Mouse (Mus musculus) C2C12 (cell line): ENCODE data around the gene St6galnac6.

Source experiments
- CTCF ChIP-seq: IDR thresholded peaks from one replicate; pipeline ENCODE4 v1.5.1; 2011; ENCODE audit not compliant: control insufficient read depth, insufficient read depth, insufficient read length
- FOSL1 ChIP-seq: IDR thresholded peaks from one replicate; pipeline ENCODE4 v1.8.0; 2011; ENCODE audit warnings: mild to moderate bottlenecking, low read length; ENCODE audit not compliant: poor library complexity, insufficient read depth, severe bottlenecking
- MAX ChIP-seq: IDR thresholded peaks from one replicate; pipeline ENCODE4 v1.6.1; 2011; ENCODE audit warnings: mild to moderate bottlenecking, control low read depth

GRCm38 (mm10) chr2:32639632-32640031, 40.1 kb downstream of the St6galnac6 start:
- TF ChIP-seq CTCF = no peak
- TF ChIP-seq FOSL1 = no peak
- no peak for TF ChIP-seq MAX
